Mouse (Mus musculus) myocyte (in vitro differentiated cells): ENCODE data around the gene Tnfsf10.

Experiments used
- CEBPB ChIP-seq: IDR thresholded peaks from 2 replicates; pipeline ENCODE4 v1.6.1; 2011; ENCODE audit warnings: mild to moderate bottlenecking, moderate library complexity; ENCODE audit not compliant: poor library complexity, insufficient read depth, severe bottlenecking
- E2F4 ChIP-seq: IDR thresholded peaks from one replicate; pipeline ENCODE4 v1.6.1; 2011; ENCODE audit warnings: mild to moderate bottlenecking, control low read depth, moderate library complexity; ENCODE audit not compliant: insufficient read depth
- MAX ChIP-seq: IDR thresholded peaks from one replicate; pipeline ENCODE4 v1.6.1; 2011; ENCODE audit warnings: low read depth, mild to moderate bottlenecking, control low read depth
- MYOD1 ChIP-seq, 3 experiments: IDR thresholded peaks; one replicate each; pipeline ENCODE4 v1.6.1; 2011; ENCODE audit warnings: control low read depth in 2 of 3, low read depth in 2 of 3, mild to moderate bottlenecking in 2 of 3, moderate library complexity in 1 of 3; ENCODE audit not compliant: insufficient read length in 2 of 3, control insufficient read depth in 1 of 3
- MYOG ChIP-seq, 3 experiments: IDR thresholded peaks; one replicate each; pipeline ENCODE4 v1.6.1; 2011; ENCODE audit warnings: control low read depth in 2 of 3, low read depth in 2 of 3, mild to moderate bottlenecking in 2 of 3; ENCODE audit not compliant: insufficient read length in 2 of 3, control insufficient read depth in 1 of 3, insufficient read depth in 1 of 3
- POLR2A ChIP-seq: IDR thresholded peaks from one replicate; pipeline ENCODE4 v1.6.1; 2011; ENCODE audit warnings: low read depth, mild to moderate bottlenecking, control low read depth, moderate library complexity; ENCODE audit not compliant: insufficient read length
- POLR2AphosphoS2 ChIP-seq: IDR thresholded peaks from one replicate; pipeline ENCODE4 v1.6.1; 2011; ENCODE audit warnings: low read depth, control low read depth; ENCODE audit not compliant: insufficient read length
- TCF12 ChIP-seq: IDR thresholded peaks from one replicate; pipeline ENCODE4 v1.6.1; 2011; ENCODE audit warnings: mild to moderate bottlenecking, control low read depth; ENCODE audit not compliant: poor library complexity, insufficient read depth, severe bottlenecking
- TCF3 ChIP-seq: IDR thresholded peaks from one replicate; pipeline ENCODE4 v1.6.1; 2011; ENCODE audit warnings: low read depth, control low read depth; ENCODE audit not compliant: insufficient read length
- USF1 ChIP-seq: IDR thresholded peaks from one replicate; pipeline ENCODE4 v1.6.1; 2011; ENCODE audit warnings: low read depth, mild to moderate bottlenecking, control low read depth, moderate library complexity

DNA sequence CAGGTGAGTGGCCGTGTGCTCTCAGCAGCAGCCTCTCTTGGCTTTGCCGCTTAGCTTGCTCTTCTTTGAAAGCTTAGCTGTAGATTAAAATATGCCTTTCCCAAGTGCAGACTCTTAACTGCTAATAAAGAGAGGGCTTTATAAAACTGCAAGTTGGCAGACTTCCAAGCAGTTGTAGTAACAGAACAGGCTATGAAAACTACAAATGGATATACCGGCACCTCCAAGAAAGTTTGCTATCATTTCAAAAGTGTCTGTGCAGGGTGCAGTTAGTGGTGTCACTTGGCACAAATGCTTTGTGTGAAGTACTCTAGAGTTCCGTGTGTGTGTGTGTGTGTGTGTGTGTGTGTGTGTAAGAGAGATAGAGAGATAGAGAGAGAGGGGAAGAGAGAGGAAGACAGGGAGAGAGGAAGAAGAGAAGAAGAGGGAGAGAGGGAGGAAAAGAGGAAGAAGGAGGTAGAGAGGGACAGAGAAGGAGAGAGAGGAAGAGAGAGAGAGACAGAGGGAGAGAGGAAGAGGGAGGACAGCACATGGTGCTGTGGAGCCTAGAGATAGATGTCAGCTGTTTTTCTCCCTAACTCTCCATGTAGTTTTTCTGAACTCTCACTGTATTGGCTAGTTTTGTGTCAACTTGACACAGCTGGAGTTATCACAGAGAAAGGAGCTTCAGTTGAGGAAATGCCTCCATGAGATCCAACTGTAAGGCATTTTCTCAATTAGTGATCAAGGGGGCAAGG lies 628 bp downstream of the Tnfsf10 start:
- TF ChIP-seq MAX (no peak), USF1 (no peak), MYOG (IDR thresholded peaks at IDR 0.05; ENCODE audit: control insufficient read depth in 1 of 3, insufficient read depth in 1 of 3, insufficient read length in 2 of 3, low read depth in 2 of 3) (no peak), E2F4 (no peak), TCF3 (no peak), POLR2A (no peak), POLR2AphosphoS2 (no peak), CEBPB (no peak), TCF12 (no peak), MYOD1 (IDR thresholded peaks at IDR 0.05; ENCODE audit: control insufficient read depth in 1 of 3, insufficient read length in 2 of 3, low read depth in 2 of 3) (no peak)
